Mouse (Mus musculus): Measurements from ENCODE around the gene Kif3c. TPM values are rescaled to one million over a fixed set of nuclear protein-coding genes. Genes with fewer than 3 reads are reported as not detected.

The Kif3c gene
- 10 to 100 TPM; 14.3 to 22.9 TPM for total RNA-seq (2021)
- long read RNA-seq, experiment 1, full-length matches to known transcripts, result 6 of 12 reads
- long read RNA-seq, experiment 1, partial matches to known transcripts, result 4 of 12 reads
- long read RNA-seq, experiment 1, other reads (novel, unspliced or antisense), result 2 of 12 reads
- long read RNA-seq, experiment 2, full-length matches to known transcripts, result 4 of 7 reads
- long read RNA-seq, experiment 2, partial matches to known transcripts, result 0 of 7 reads
- long read RNA-seq, experiment 2, other reads (novel, unspliced or antisense), result 3 of 7 reads

- DNase-seq, result peak; percentile 53 to 64
- intact Hi-C loops (cut with DNase I), result loop anchor here (5.0 kb wide), 2 partner anchors 63 to 127 kb away; partner anchors contain the start of gene Asxl2
Measured at GRCm38 (mm10) chr12:3364508-3365448, at the start of gene Kif3c. Gene Kif3c (plus strand): TSS chr12:3365132.

- intact Hi-C loops (cut with DNase I), result no loop called here
- peak; percentile 26 to 45 for DNase-seq
Measured at GRCm38 (mm10) chr12:3316083-3316482, 48.8 kb upstream of the Kif3c start.

GRCm38 (mm10) chr12:3316937-3317336, 48.0 kb upstream of the Kif3c start:
- intact Hi-C loops (cut with DNase I), result no loop called here
- DNase-seq, result no peak

DNA sequence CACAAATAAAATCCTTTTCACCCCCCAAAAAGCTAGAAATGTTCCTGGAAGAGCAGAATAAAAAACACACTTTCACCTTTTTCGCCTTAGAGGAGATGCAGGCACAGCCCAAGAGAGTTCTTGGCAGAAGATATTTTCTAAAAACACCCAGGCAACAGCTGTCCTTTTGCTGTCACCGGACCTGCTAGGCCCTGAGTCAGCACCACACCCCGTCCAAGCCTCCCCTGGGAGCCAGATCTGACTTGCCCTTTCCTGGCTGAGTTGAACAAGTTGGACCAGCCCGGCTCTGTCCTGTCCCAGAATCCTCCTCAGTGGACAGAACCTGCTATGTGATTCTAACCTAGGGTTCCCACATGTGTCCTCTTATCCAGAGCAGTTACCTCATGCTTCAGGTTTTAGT, 45.6 kb upstream of the Kif3c start:
- intact Hi-C loops (cut with DNase I), result no loop called here
- DNase-seq, result peak; percentile 64 to 80

DNA sequence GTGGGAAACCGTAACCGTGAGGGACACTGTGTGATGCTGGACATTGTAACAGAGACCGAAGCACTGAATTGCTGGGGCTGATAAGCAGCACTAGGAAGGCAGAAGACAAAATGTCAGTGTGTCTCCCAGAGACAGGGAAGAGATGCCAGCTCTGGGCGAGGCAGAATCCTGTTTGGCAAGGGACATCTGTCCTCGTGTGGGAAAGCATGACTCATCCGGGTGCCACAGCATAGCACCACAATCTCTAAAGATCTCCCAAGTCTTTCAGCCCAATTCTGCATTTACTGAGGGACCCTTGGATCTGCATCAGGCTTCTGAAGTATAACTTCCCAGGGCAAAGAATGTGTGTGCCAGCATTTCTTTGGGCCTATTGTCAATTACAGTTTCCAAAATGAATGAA, 41.7 kb upstream of the Kif3c start:
- intact Hi-C loops (cut with DNase I), result no loop called here
- DNase-seq, result peak; percentile 21 to 41

DNA sequence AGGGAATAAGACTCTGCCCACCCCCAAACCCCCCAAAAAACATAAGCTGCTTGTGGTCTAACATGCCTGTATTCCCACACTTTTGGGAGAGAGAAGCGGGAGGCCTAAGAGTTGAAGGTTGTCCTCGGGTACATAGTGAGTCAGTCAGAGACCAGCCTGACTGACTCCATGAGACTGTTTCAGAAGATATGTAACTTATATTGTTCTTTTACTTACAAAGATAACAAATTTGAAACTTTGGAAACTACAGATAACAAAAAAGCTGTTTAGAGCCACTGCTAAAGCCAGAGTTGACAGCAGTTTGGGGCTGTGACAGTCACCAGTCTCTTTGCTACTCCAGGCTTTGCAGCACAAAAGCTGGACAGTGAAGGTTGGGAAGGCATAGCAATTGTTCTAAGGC, 39.7 kb upstream of the Kif3c start:
- no peak for DNase-seq
- intact Hi-C loops (cut with DNase I), result no loop called here

DNA sequence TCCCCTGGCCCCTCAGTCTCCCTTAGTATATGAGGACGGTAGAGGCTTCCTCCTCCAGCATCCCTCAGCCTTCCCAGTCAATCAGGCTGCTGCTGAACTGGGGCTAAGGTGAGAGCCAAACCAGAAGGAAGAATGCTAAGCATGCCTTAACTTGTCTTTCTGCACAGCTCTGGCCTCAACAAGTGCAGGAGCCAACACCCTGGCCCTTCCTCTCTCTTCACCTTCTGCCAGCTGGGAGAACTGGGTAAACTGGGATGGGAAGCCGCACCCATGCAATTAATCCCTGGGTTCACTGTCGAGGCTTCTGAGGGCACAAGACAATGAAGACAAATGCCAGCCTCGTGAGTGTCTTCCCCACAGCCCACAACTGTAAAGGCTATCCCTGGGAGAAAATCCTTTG, 35.3 kb upstream of the Kif3c start:
- no peak for DNase-seq
- intact Hi-C loops (cut with DNase I), result no loop called here

GRCm38 (mm10) chr12:3338931-3339330, 26.0 kb upstream of the Kif3c start:
- intact Hi-C loops (cut with DNase I), result no loop called here
- no peak for DNase-seq

- intact Hi-C loops (cut with DNase I), result no loop called here
- no peak for DNase-seq
Measured at GRCm38 (mm10) chr12:3344155-3344554, 20.8 kb upstream of the Kif3c start.

GRCm38 (mm10) chr12:3345038-3345437, 19.9 kb upstream of the Kif3c start:
- no peak for DNase-seq
- intact Hi-C loops (cut with DNase I), result no loop called here

DNA sequence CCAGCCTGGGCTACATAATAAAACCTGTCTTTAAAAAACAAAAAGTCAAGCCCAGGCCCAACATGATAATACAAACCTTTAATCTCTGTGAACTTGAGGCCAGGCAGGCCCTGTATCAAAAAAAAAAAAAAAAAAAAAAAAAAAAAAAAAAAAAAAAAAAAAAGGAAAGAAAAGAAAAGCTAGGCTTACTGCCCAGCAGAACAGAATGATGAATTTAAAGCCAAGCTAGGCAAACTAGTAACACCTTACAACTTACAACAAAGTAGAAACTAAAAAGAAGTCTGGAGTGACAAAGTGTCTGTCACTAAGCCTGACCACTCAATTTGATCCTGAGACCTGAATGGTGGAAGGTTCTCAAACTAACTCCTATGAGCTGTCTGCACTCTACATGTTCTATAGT, 17.2 kb upstream of the Kif3c start:
- no peak for DNase-seq
- intact Hi-C loops (cut with DNase I), result no loop called here

DNA sequence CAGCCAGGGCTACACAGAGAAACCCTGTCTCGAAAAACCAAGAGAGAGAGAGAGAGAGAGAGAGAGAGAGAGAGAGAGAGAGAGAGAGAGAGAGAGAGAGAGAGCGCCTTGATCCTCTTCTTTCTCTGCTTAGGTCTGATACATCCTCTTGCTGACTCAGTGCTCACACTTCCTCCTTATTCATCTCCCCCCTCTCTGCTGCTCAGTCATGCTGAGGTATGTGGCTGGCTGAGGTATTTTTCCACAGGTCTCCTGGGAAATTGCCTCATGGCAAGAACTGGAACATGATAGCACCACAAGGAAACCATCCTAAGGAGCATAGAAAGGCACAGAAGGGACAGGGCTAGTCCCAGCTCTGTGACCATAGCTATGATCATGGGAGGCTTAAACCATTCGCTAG, 15.5 kb upstream of the Kif3c start:
- DNase-seq, result no peak

GRCm38 (mm10) chr12:3350136-3350535, 14.8 kb upstream of the Kif3c start:
- intact Hi-C loops (cut with DNase I), result loop anchor here (5.0 kb wide), 1 partner anchor 43 kb away; the partner anchor contains the start of gene Rab10
- peak; percentile 51 to 65 for DNase-seq

More for the DNA sequence above, 15.5 kb upstream of the Kif3c start:
- intact Hi-C loops (cut with DNase I), result no loop called here

- intact Hi-C loops (cut with DNase I), result loop anchor here (5.0 kb wide), 1 partner anchor 45 kb away; the partner anchor contains the start of gene Rab10
Measured at GRCm38 (mm10) chr12:3352216-3352615, 12.7 kb upstream of the Kif3c start.

DNA sequence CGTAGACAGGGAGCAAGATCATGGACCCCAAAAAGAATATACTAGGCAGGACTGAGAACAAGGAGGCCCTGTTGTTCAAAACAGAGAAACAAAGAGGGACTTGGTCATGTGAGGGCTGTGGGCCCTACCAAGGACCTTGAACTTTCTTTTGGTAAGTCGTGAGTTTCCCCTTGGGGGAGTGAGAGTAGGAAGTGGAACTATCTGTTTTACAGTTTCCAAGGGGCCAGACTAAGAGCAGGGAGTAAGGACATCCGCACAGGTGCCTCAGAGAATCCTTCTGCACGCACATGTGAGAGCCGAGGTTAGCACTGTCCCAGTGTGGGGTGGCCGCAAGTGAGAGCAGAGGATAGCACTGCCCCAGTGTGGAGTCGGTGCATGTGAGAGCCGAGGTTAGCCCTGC, 9.9 kb upstream of the Kif3c start:
- intact Hi-C loops (cut with DNase I), result no loop called here
- no peak for DNase-seq

More at GRCm38 (mm10) chr12:3352216-3352615, 12.7 kb upstream of the Kif3c start:
- DNase-seq, result no peak

GRCm38 (mm10) chr12:3356824-3357223, 8.1 kb upstream of the Kif3c start:
- intact Hi-C loops (cut with DNase I), result no loop called here
- no peak for DNase-seq

DNA sequence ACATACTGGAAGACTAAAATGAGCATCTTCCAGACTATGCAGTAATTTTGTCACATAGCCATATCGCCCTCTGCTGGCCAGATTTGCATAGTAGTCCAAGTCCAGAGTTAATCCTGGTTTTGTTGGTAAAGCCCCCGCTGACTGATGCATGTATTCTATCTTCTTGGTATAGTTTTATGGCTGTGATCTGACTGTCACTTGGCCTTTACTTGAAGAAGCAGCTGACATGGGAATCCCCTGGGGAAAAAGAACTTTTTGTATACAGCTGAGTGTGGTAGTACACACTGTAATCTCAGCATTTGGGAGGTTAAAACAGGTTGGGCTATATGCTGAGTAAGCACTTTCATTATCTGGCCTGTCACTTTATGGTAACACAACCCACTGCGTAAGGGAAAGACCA, 5.6 kb upstream of the Kif3c start:
- DNase-seq, result peak; percentile 64 to 77
- intact Hi-C loops (cut with DNase I), result no loop called here

GRCm38 (mm10) chr12:3360043-3360442, 4.9 kb upstream of the Kif3c start:
- intact Hi-C loops (cut with DNase I), result no loop called here
- DNase-seq, result no peak

DNA sequence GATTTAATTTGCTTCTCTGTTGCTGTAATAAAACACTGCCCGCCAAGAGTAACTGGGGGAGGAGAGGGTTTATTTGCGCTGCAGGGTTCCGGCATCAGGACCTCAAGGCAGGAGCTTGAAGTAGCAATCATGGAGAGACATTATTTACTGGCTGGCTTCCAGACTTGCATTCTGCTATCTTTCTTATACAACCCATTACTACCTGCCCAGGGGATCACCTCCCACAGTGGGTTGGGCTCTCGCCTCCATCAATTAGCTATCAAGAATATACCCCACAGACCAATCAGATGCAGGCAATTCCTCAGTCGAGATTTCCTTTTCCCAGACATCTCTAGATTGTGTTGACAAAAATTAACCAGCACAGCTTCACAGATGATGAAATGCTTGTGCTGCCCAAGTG, 856 bp upstream of the Kif3c start:
- intact Hi-C loops (cut with DNase I), result no loop called here
- no peak for DNase-seq

GRCm38 (mm10) chr12:3365449-3366189, 687 bp downstream of the Kif3c start:
- intact Hi-C loops (cut with DNase I), result loop anchor here (5.0 kb wide), 2 partner anchors 62 to 128 kb away; partner anchors contain the start of gene Asxl2
- no peak for DNase-seq

Measured in gastrocnemius, postnatal 36 days (tissue).